Mouse (Mus musculus) embryonic facial prominence, embryonic 12.5 days (tissue): ENCODE measurements around the gene Olfr1391. TPM values are rescaled to one million over a fixed set of nuclear protein-coding genes. Genes with fewer than 3 reads are reported as not detected.
"Not testable (repeated sequence)": the region's sequence is repeated elsewhere in the genome, so short reads cannot be mapped to it uniquely, and the experiment has no call there.

Experiments used
- ATAC-seq: fragments of 200-750 bp; cut with Nextera tagmentation; 2 replicates; pipeline ENCODE4 v1.8.0; 2017; ENCODE audit not compliant: insufficient number of reproducible peaks, insufficient read depth, low FRiP score, low TSS enrichment
- H3K27ac ChIP-seq: fragments of 300-500 bp; sonication (generic); 2 replicates; pipeline ENCODE4 v1.5.1; 2016; ENCODE audit warnings: mild to moderate bottlenecking
- H3K27me3 ChIP-seq: fragments of 300-500 bp; sonication (generic); 2 replicates; pipeline ENCODE4 v1.6.1; 2016; ENCODE audit warnings: mild to moderate bottlenecking, moderate library complexity
- H3K36me3 ChIP-seq: fragments of 300-500 bp; sonication (generic); 2 replicates; pipeline ENCODE4 v1.6.1; 2016; ENCODE audit warnings: mild to moderate bottlenecking
- H3K4me1 ChIP-seq: fragments of 300-500 bp; sonication (generic); 2 replicates; pipeline ENCODE4 v1.6.1; 2016
- H3K4me2 ChIP-seq: fragments of 300-500 bp; sonication (generic); replicated peaks from 2 replicates; pipeline ENCODE4 v1.6.1; 2016; ENCODE audit warnings: mild to moderate bottlenecking, moderate library complexity
- H3K4me3 ChIP-seq: fragments of 300-500 bp; sonication (generic); 2 replicates; pipeline ENCODE4 v1.5.1; 2016; ENCODE audit warnings: mild to moderate bottlenecking
- H3K9ac ChIP-seq: fragments of 300-500 bp; sonication (generic); 2 replicates; pipeline ENCODE4 v1.6.1; 2016; ENCODE audit warnings: mild to moderate bottlenecking, moderate library complexity
- H3K9me3 ChIP-seq: fragments of 300-500 bp; sonication (generic); 2 replicates; pipeline ENCODE4 v1.6.1; 2016; ENCODE audit warnings: mild to moderate bottlenecking, moderate library complexity
- WGBS: fragments of 180-500 bp; shearing (Covaris S2); methylation state at CpG from one replicate; pipeline ENCODE4 v1.1.7; 2016; 5-methylcytosine and 5-hydroxymethylcytosine counted together
- polyA plus RNA-seq: library from polyadenylated mRNA; unstranded; fragments of >200 nt; fragmentation: Nextera tagmentation; extraction: Ambion mirVana; gene quantifications from 2 replicates; pipeline ENCODE4 v1.2.1, GENCODE M21; 2016

The Olfr1391 gene
- not detected in 2 replicates for polyA plus RNA-seq

DNA sequence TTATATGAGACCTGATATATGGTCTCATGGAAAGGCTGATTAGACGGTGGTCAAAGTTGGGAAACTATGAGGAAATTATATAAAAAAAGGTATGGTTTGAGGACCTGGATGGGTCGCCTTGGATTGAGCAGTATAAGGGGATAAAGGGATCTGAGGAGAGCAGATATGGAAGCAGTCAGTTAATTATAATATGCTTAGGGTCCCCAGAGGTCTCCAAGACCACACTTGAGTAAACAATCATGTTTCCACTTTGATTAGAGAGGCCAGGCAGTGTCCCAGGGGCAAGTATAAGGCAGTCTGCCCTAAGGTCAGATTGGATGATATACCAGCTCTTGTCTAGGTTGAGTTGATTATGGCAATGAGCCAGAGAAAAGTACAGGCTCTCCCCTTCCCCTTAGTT lies at the start of gene Olfr1391:
TSS of gene Olfr1391 (plus strand) at position 301 of the 400 bp plus-strand sequence.
- no peak within 1 kb of the TSS for H3K4me3 ChIP-seq

DNA sequence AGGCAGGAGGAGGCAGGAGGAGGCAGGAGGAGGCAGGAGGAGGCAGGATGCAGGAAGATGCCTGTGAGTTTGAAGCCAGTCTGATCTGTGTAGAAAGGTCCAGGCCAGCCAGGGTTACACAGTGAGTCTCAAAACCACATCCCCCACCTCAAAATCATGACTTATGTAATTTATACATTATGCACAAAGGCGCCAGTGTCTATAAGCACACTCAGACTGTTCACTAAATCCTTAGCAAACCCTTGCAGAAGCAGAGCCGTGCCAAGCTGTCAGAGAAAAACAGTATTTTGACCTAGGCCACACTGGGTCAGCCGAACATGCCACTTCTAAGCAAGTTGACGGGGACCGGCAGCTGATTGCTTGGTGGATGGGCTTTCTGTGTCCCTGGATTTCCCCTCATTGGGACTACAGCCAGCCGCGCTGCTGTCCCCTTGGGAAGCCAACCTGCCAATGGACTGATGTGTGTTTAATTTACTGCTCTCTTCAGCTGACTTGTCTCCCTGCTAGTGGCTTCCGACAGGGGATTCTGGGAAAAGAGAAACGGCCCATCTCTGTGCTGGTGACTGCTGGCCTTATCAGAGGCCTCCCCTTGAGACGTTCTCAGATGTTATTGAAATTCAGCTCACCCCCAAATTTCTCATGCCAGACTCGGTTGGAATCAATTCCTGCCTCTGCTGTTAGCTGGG lies 48.6 kb upstream of the Olfr1391 start:
- Histone ChIP-seq H3K9me3 (no peaks in the 10 kb centered on the region), H3K4me3 (no peak overlapping the region), H3K27me3 (no peaks in the 10 kb centered on the region), H3K9ac (no peak overlapping the region), H3K36me3 (no peaks in the 10 kb centered on the region), H3K4me1 (no peaks in the 10 kb centered on the region), H3K4me2 (no peak overlapping the region), H3K27ac (no peak overlapping the region)
- WGBS = 68% methylated on average over 11 of the region's 11 CpGs
- ATAC-seq = no peak

More for the DNA sequence above, at the start of gene Olfr1391:
- no peaks in the 10 kb centered on the region for H3K9me3 ChIP-seq
- no peak within 1 kb of the TSS for H3K27ac ChIP-seq
- no peak within 1 kb of the TSS for H3K9ac ChIP-seq
- no peak within 1 kb of the TSS for H3K4me2 ChIP-seq
- ATAC-seq = no peak
- no peaks in the 10 kb centered on the region for H3K4me1 ChIP-seq
- 68% methylated on average over 2 of the region's 2 CpGs for WGBS
- no peaks in the 10 kb centered on the region for H3K36me3 ChIP-seq
- H3K27me3 ChIP-seq = no peaks in the 10 kb centered on the region

DNA sequence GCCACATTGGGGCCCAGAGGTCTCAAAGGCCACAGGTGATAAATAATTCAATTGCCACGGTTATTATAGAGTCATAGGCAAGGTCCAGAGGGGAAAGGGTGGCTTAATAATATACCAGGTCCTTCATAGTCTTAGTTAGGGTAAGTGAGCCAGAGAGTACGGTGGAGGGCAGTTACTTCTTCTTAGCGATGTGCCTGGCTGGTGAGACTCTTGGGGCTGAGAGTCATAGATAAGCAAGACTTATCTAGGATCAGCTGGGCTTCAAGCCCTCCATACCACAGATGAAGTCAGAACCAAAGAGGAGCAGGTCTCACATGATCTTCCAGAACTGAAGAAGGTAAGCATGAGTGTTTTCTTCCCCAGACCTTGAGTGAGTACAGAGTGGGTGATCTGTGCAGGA lies 44.3 kb upstream of the Olfr1391 start, which contains the start of gene Olfr1393:
TSS of gene Olfr1393 (plus strand) at position 83 of the 400 bp plus-strand sequence.
- Histone ChIP-seq H3K4me1 (no peaks in the 10 kb centered on the region), H3K36me3 (no peaks in the 10 kb centered on the region), H3K27ac (no peak within 1 kb of the TSS), H3K9me3 (no peaks in the 10 kb centered on the region), H3K27me3 (no peaks in the 10 kb centered on the region), H3K9ac (no peak within 1 kb of the TSS), H3K4me2 (no peak within 1 kb of the TSS), H3K4me3 (no peak within 1 kb of the TSS)
- ATAC-seq = no peak
- WGBS = 84% methylated on average over 3 of the region's 3 CpGs

DNA sequence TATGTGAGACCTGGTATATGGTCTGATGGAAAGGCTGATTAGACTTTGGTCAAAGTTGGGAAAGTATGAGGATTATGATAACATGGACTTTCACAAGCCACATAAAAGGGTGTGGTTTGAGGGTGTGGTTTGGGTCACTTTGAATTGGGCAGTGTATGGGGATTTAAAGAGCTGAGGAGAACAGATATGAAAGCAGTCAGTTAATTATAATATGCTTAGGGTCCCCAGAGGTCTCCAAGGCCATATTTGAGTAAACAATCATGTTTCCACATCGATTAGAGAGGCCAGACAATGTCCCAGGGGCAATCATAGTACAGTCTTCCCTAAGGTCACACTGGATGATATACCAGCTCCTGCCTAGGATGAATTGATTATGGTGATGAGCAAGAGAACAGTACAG lies 37.6 kb upstream of the Olfr1391 start, which contains the start of gene Olfr1392:
TSS of gene Olfr1392 (plus strand) at position 301 of the 400 bp plus-strand sequence.
- H3K9ac ChIP-seq, H3K4me3 ChIP-seq, H3K9me3 ChIP-seq, ATAC-seq, H3K27ac ChIP-seq, H3K4me2 ChIP-seq, H3K4me1 ChIP-seq, H3K36me3 ChIP-seq, H3K27me3 ChIP-seq: not testable (repeated sequence)
- WGBS = 56% methylated on average over 1 of the region's 1 CpGs

DNA sequence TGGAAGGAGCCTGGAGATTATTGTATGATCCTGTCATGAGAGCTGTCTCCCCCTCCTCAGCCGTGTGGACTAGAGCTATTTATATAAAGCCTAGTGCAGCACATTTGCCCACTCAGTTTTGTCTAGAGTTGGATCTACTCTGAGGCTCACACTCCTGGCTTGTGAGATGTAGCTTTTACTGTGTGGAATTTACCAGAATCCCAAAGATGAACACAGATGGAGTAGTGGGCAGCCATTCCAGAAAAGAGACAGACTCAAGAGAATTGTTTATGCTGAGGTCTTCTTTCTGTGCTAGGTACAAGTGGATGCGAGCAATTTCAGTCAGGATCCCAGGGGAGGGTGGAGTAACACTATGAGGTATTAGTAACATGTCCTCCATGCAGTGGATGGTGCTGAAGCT lies 35.3 kb upstream of the Olfr1391 start:
- Histone ChIP-seq H3K4me2 (no peak overlapping the region), H3K9me3 (no peaks in the 10 kb centered on the region), H3K36me3 (no peaks in the 10 kb centered on the region), H3K9ac (no peak overlapping the region), H3K27ac (no peak overlapping the region), H3K4me1 (no peaks in the 10 kb centered on the region), H3K4me3 (no peak overlapping the region), H3K27me3 (no peaks in the 10 kb centered on the region)
- 75% methylated on average over 2 of the region's 2 CpGs for WGBS
- no peak for ATAC-seq

DNA sequence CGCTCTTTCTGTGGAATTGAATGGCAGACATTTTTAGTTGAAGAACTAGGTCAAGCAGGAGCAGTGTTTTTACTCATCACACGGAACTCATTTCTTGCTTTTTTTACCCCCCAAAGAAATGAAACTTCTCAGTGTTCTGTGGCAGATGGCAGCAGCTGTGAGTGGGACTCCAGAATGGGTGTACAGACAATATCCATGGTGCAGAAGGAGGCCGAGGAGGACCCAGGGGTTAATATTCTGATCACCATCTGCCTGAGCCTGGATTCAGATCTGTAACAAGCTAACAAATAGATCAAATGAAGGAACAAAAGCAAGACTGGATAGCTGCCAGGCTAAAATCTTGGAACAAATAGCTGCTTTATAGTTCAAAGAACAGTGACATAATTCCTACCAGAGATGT lies 29.8 kb upstream of the Olfr1391 start:
- H3K27ac ChIP-seq = no peak overlapping the region
- no peak overlapping the region for H3K9ac ChIP-seq
- 78% methylated on average over 3 of the region's 3 CpGs for WGBS
- no peaks in the 10 kb centered on the region for H3K27me3 ChIP-seq
- no peaks in the 10 kb centered on the region for H3K36me3 ChIP-seq
- no peak overlapping the region for H3K4me2 ChIP-seq
- H3K9me3 ChIP-seq = no peaks in the 10 kb centered on the region
- no peaks in the 10 kb centered on the region for H3K4me1 ChIP-seq
- ATAC-seq = no peak
- no peak overlapping the region for H3K4me3 ChIP-seq

DNA sequence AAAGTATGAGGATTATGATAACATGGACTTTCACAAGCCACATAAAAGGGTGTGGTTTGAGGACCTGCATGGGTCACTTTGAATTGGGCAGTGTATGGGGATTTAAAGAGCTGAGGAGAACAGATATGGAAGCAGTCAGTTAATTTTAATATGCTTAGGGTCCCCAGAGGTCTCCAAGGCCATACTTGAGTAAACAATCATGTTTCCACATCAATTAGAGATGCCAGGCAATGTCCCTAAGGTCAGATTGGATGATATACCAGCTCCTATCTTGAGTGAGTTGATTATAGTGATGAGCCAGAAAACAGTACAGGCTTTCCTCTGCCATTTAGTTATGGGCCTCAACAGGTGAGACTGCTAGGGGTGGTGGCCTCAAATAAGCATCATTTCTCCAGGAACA lies 18.1 kb upstream of the Olfr1391 start, which contains the start of gene Olfr10:
TSS of gene Olfr10 (plus strand) at position 301 of the 400 bp plus-strand sequence.
- Histone ChIP-seq H3K27me3 (no peaks in the 10 kb centered on the region), H3K27ac (no peak within 1 kb of the TSS), H3K4me3 (no peak within 1 kb of the TSS), H3K4me1 (no peaks in the 10 kb centered on the region), H3K9me3 (no peaks in the 10 kb centered on the region), H3K9ac (no peak within 1 kb of the TSS), H3K4me2 (no peak within 1 kb of the TSS), H3K36me3 (no peaks in the 10 kb centered on the region)
- ATAC-seq = no peak

DNA sequence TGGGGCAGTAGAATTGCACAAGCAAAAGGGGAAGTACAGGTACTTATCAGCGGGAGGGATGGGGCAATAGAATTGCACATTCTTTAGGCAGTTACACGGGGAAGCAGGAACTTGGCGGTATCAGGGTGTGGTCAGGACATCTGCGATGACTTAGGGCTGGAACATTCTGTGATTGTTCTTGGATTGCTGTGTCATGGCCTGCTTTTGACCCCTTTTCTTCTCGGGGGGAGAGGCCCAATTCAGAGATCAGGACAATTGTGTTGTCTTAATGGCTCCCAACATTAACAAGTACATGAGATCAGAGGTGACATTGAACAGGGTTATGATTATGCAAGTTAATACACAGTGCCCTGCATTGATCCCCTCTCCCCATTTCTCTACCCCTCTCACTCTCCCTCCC lies 14.0 kb upstream of the Olfr1391 start:
- ATAC-seq, H3K27ac ChIP-seq, H3K4me2 ChIP-seq, H3K9me3 ChIP-seq, H3K36me3 ChIP-seq, H3K9ac ChIP-seq, H3K4me1 ChIP-seq, H3K27me3 ChIP-seq, H3K4me3 ChIP-seq: not testable (repeated sequence)
- WGBS = 74% methylated on average over 5 of the region's 5 CpGs

DNA sequence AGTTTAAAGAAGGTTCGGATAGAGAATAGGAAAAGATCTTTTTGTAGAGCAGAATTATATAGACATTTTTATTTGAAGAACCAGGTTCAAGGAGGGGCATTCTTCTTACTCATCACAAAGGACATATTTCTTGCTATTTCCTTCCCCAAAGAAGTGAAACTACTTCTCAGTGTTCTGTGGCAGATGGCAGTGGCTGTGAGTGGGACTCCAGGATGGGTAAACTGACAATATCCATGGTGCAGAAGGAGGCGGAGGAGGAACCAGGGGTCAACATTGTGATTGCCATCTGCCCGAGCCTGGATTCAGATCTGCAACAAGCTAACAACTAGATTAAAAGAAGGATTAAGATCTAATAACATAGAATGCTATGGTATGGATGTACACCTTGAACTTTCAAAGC lies 4.2 kb downstream of the Olfr1391 start:
- Histone ChIP-seq H3K27ac (no peak overlapping the region), H3K36me3 (no peaks in the 10 kb centered on the region), H3K9me3 (no peaks in the 10 kb centered on the region), H3K27me3 (no peaks in the 10 kb centered on the region), H3K4me2 (no peak overlapping the region), H3K9ac (no peak overlapping the region), H3K4me1 (no peaks in the 10 kb centered on the region), H3K4me3 (no peak overlapping the region)
- no peak for ATAC-seq
- 79% methylated on average over 3 of the region's 3 CpGs for WGBS

DNA sequence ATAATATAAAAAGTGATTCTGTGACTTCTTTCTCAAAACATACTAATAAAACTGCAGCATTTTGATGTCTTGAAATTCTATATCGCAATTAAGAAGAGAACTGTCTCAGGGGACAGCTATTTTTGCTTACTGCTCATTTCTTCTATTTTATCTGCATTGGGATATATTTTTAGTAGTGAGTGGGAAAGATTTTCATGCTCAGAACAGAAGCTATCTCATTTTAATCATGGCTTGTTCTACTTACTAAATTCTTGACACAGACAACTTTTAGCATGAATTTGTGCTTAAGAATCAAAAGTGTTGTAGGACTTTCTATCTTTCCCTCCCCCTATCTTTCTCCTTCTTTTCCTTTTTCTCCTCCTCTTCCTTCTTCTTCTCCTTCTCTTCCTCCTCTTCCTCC lies 7.1 kb downstream of the Olfr1391 start:
- no peak overlapping the region for H3K27ac ChIP-seq
- H3K4me1 ChIP-seq = no peaks in the 10 kb centered on the region
- no peak overlapping the region for H3K9ac ChIP-seq
- no peak for ATAC-seq
- no peaks in the 10 kb centered on the region for H3K27me3 ChIP-seq
- WGBS = 76% methylated on average over 1 of the region's 1 CpGs
- no peaks in the 10 kb centered on the region for H3K9me3 ChIP-seq
- no peak overlapping the region for H3K4me3 ChIP-seq
- no peak overlapping the region for H3K4me2 ChIP-seq
- no peaks in the 10 kb centered on the region for H3K36me3 ChIP-seq

DNA sequence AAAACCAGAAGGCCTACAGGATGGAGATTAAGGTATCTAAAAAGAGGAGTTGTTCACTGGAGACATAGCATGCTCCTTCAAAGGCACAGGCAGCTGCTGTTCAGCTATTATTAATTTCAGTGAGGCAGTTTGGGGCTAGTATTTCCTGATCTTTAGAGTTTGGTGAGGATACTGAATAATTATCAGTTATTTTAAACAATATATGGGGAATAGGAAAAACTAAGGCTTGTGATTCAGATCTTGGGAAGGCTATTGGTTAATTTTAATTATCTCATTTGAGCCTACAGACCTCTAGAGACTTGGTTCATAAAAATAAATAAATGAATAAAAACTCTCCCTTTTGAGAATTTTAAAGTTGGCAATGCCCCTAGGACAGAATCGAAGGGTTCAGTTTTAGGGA lies 12.3 kb downstream of the Olfr1391 start, which contains the start of gene Olfr1390:
TSS of gene Olfr1390 (plus strand) at position 301 of the 400 bp plus-strand sequence.
- Histone ChIP-seq H3K27me3 (no peaks in the 10 kb centered on the region), H3K4me2 (no peak within 1 kb of the TSS), H3K36me3 (no peaks in the 10 kb centered on the region), H3K9ac (no peak within 1 kb of the TSS), H3K27ac (no peak within 1 kb of the TSS), H3K4me1 (no peaks in the 10 kb centered on the region), H3K4me3 (no peak within 1 kb of the TSS), H3K9me3 (no peaks in the 10 kb centered on the region)
- ATAC-seq = no peak
- 84% methylated on average over 1 of the region's 1 CpGs for WGBS

DNA sequence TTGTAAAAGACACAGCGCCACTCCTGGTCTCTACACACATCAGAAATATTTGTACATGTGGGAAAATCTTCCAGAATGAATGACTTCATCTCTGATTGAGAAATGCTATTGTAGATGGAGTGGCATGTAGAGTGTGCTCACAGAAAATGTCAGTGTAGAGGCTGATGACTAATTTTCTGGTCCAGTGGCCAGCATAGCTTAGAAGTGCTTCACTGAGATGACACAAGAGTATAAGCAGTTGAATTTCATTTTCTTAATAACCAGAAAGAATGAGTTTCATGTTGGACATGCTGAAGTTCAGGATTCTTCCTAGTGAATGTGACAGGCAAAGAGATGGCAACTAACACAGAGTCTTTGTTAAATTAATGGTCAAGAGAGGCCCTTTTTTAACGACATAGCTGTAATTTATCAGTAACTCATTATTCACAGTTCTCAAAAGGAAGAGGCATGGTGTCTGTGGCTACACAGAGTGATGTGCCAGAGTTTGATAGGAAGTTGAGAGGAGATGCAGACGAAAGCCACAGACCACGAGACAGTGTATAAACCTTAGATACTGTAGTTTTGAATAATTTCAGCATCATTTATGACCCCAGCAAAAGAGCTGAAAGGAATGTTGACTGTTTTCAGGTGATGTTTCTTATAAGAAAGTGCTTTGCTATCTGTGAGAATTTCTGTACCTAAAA lies 14.7 kb downstream of the Olfr1391 start:
- no peak for ATAC-seq
- 67% methylated on average over 4 of the region's 4 CpGs for WGBS
- Histone ChIP-seq H3K36me3 (no peaks in the 10 kb centered on the region), H3K27ac (no peak overlapping the region), H3K9me3 (no peaks in the 10 kb centered on the region), H3K4me1 (no peaks in the 10 kb centered on the region), H3K9ac (no peak overlapping the region), H3K4me2 (no peak overlapping the region), H3K27me3 (no peaks in the 10 kb centered on the region), H3K4me3 (no peak overlapping the region)
